Comparison of ENCODE assay signal across 9 mouse cellular contexts in the genomic region with DNA sequence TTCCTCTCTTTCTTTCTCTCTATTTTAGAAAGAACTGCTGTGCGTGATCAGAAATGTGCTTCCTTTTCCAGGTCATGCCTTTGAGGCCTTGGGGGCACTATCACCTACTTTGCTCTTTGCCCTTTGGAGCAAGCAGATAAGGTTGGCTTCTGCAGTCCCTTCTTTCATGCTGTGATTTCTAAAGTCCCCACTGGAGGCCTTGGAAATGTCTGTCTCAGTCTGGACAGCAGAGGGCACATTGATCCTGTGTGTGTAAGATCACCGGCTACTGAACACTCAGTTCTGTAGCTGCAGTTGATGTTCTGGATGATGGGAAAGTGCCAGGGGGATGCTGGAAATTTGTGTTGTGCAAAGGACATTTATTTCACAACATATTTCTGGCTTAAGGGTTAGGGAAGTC. TPM values are rescaled to one million over a fixed set of nuclear protein-coding genes. Genes with fewer than 3 reads are reported as not detected.
A peak's percentile ranks its signal among the peaks of the same experiment; 100 is the strongest.
DNase-seq lines count a peak whose midpoint lies in the region; ATAC-seq lines count a peak whose summit lies in the region.
"Had no signal": no experiment of that assay in that cellular context is flagged by ENCODE, and none has a peak within 500 bp of the region (broad histone marks: within the 10 kb centered on the region; RNA-seq: fewer than 3 reads in every experiment).

No protein-coding gene starts in this region.

- H3K4me1 ChIP-seq in heart, embryonic 12.5 days (replicated peaks): no peaks in the 10 kb centered on the region
- H3K4me1 ChIP-seq in embryonic facial prominence, embryonic 14.5 days (ENCODE audit: control insufficient read depth, insufficient read depth, low read length): no peaks in the 10 kb centered on the region
- H3K4me1 ChIP-seq in midbrain, embryonic 15.5 days: no peaks in the 10 kb centered on the region
- no peaks in the 10 kb centered on the region for H3K4me1 ChIP-seq in heart, embryonic 10.5 days
- H3K4me1 ChIP-seq: limb, embryonic 13.5 days had no signal

- WGBS in heart, embryonic 12.5 days: 27% methylated on average over 2 of the region's 2 CpGs
- WGBS in embryonic facial prominence, embryonic 14.5 days: 57% methylated on average over 2 of the region's 2 CpGs
- WGBS in midbrain, embryonic 15.5 days: 53% methylated on average over 2 of the region's 2 CpGs
- 38% methylated on average over 2 of the region's 2 CpGs for WGBS in heart, embryonic 10.5 days

- H3K27ac ChIP-seq in heart, embryonic 12.5 days (ENCODE audit: poor library complexity, severe bottlenecking): no peak overlapping the region
- H3K27ac ChIP-seq in embryonic facial prominence, embryonic 14.5 days (replicated peaks; ENCODE audit: low read depth, low read length): no peak overlapping the region
- H3K27ac ChIP-seq in midbrain, embryonic 15.5 days: no peak overlapping the region
- no peak overlapping the region for H3K27ac ChIP-seq in heart, embryonic 10.5 days
- H3K27ac ChIP-seq: limb, embryonic 13.5 days had no signal

- H3K27me3 ChIP-seq in heart, embryonic 12.5 days (replicated peaks): no peaks in the 10 kb centered on the region
- no peaks in the 10 kb centered on the region for H3K27me3 ChIP-seq in embryonic facial prominence, embryonic 14.5 days (replicated peaks; ENCODE audit: control insufficient read depth, insufficient read depth, low read length)
- no peaks in the 10 kb centered on the region for H3K27me3 ChIP-seq in midbrain, embryonic 15.5 days (replicated peaks)
- no peaks in the 10 kb centered on the region for H3K27me3 ChIP-seq in heart, embryonic 10.5 days (ENCODE audit: insufficient read depth, poor library complexity, severe bottlenecking)
- H3K27me3 ChIP-seq: limb, embryonic 13.5 days had no signal

- no peak overlapping the region for H3K4me3 ChIP-seq in heart, embryonic 12.5 days
- no peak overlapping the region for H3K4me3 ChIP-seq in embryonic facial prominence, embryonic 14.5 days (ENCODE audit: low read depth, low read length)
- H3K4me3 ChIP-seq in midbrain, embryonic 15.5 days: no peak overlapping the region
- no peak overlapping the region for H3K4me3 ChIP-seq in heart, embryonic 10.5 days
- H3K4me3 ChIP-seq: limb, embryonic 13.5 days had no signal

- ATAC-seq in heart, embryonic 12.5 days (ENCODE audit: insufficient number of reproducible peaks, low FRiP score): no peak
- ATAC-seq in embryonic facial prominence, embryonic 14.5 days (ENCODE audit: low read depth): 0 out of 2 replicates have a peak, but pooled peaks have one; percentile 60
- ATAC-seq in midbrain, embryonic 15.5 days (replicated peaks): 0 out of 2 replicates have a peak, but pooled peaks have one; percentile 42

- no peaks in the 10 kb centered on the region for H3K36me3 ChIP-seq in heart, embryonic 12.5 days
- no peaks in the 10 kb centered on the region for H3K36me3 ChIP-seq in embryonic facial prominence, embryonic 14.5 days (ENCODE audit: control insufficient read depth, insufficient read depth, low read length)
- H3K36me3 ChIP-seq in midbrain, embryonic 15.5 days (replicated peaks): no peaks in the 10 kb centered on the region
- H3K36me3 ChIP-seq in heart, embryonic 10.5 days: no peaks in the 10 kb centered on the region

- no peak overlapping the region for H3K4me2 ChIP-seq in heart, embryonic 12.5 days
- H3K4me2 ChIP-seq in embryonic facial prominence, embryonic 14.5 days (ENCODE audit: low read depth, low read length): no peak overlapping the region
- H3K4me2 ChIP-seq in midbrain, embryonic 15.5 days: no peak overlapping the region
- H3K4me2 ChIP-seq: limb, embryonic 13.5 days had no signal

- peak; percentile 47 for DNase-seq in heart, postnatal 4 days
- DNase-seq in ovary, postnatal 14 days (ENCODE audit: low spot score): peak; percentile 11
- no peak for DNase-seq in ovary, postnatal 10 days (ENCODE audit: low spot score)
- DNase-seq in embryonic facial prominence, embryonic 14.5 days (ENCODE audit: low spot score): peak; percentile 32
- DNase-seq in gastrocnemius, adult 8-10 months (ENCODE audit: low spot score in 2 of 2): no peak
- DNase-seq in heart, embryonic 10.5 days (ENCODE audit: low spot score): no peak

- H3K9me3 ChIP-seq in heart, embryonic 12.5 days (replicated peaks): no peaks in the 10 kb centered on the region
- peaks cover 7% of the 10 kb centered on the region for H3K9me3 ChIP-seq in embryonic facial prominence, embryonic 14.5 days (ENCODE audit: control insufficient read depth, low read length)
- H3K9me3 ChIP-seq in midbrain, embryonic 15.5 days: no peaks in the 10 kb centered on the region
- H3K9me3 ChIP-seq in heart, embryonic 10.5 days: no peaks in the 10 kb centered on the region
- H3K9me3 ChIP-seq: limb, embryonic 13.5 days had no signal

- no peak overlapping the region for H3K9ac ChIP-seq in heart, embryonic 12.5 days
- H3K9ac ChIP-seq in embryonic facial prominence, embryonic 14.5 days (ENCODE audit: low read depth, low read length): no peak overlapping the region
- H3K9ac ChIP-seq in midbrain, embryonic 15.5 days: no peak overlapping the region
- H3K9ac ChIP-seq: limb, embryonic 13.5 days had no signal

RNA-seq across cellular contexts. Expression of gene Prcp, which starts 22.8 kb away (rescaled TPM):
- total RNA-seq in heart, postnatal 4 days (2021): 10 to 100 TPM; 51.6 to 52.0 TPM
- 19.3 and 19.6 TPM in 2 replicates for polyA plus RNA-seq in heart, embryonic 12.5 days (2016; fragmentation: Nextera tagmentation; extraction: Ambion mirVana)
- polyA plus RNA-seq in embryonic facial prominence, embryonic 14.5 days (2014; fragmentation: Nextera tagmentation; extraction: Ambion mirVana): 30.6 and 32.2 TPM in 2 replicates
- 20.2 and 20.5 TPM in 2 replicates for polyA plus RNA-seq in midbrain, embryonic 15.5 days (2015; fragmentation: Nextera tagmentation; extraction: Ambion mirVana)
- total RNA-seq in gastrocnemius, adult 8-10 months (2022): 1 to 10 TPM; 2.2 to 2.9 (median 2.6) TPM
- 14.2 and 15.1 TPM in 2 replicates for polyA plus RNA-seq in heart, embryonic 10.5 days (2016; fragmentation: Nextera tagmentation; extraction: Ambion mirVana)

RNA-seq across cellular contexts. Expression of gene Ddias, which starts 23.0 kb away (rescaled TPM):
- 1 to 10 TPM; 6.6 to 8.5 TPM for total RNA-seq in heart, postnatal 4 days (2021)
- 11.6 and 12.6 TPM in 2 replicates for polyA plus RNA-seq in heart, embryonic 12.5 days (2016; fragmentation: Nextera tagmentation; extraction: Ambion mirVana)
- polyA plus RNA-seq in embryonic facial prominence, embryonic 14.5 days (2014; fragmentation: Nextera tagmentation; extraction: Ambion mirVana): 10.5 and 10.9 TPM in 2 replicates
- polyA plus RNA-seq in midbrain, embryonic 15.5 days (2015; fragmentation: Nextera tagmentation; extraction: Ambion mirVana): 4.1 and 4.3 TPM in 2 replicates
- under 1 TPM in 1 of 4 experiments, not detected in 3; 0.13 TPM for total RNA-seq in gastrocnemius, adult 8-10 months (2022)
- 13.8 and 17.3 TPM in 2 replicates for polyA plus RNA-seq in heart, embryonic 10.5 days (2016; fragmentation: Nextera tagmentation; extraction: Ambion mirVana)

Comparison
In these comparisons a context has a peak if more than half of its experiments do, and no peak if none do; other contexts are left out.
1. DNase-seq: peak in heart, postnatal 4 days (single experiment), ovary, postnatal 14 days (single experiment) and embryonic facial prominence, embryonic 14.5 days (single experiment); none in ovary, postnatal 10 days (single experiment), gastrocnemius, adult 8-10 months (0 of 2) and heart, embryonic 10.5 days (single experiment).